Mouse (Mus musculus): ENCODE measurements around the gene Svop. TPM values are rescaled to one million over a fixed set of nuclear protein-coding genes. Genes with fewer than 3 reads are reported as not detected.
A peak's percentile ranks its signal among the peaks of the same experiment; 100 is the strongest.

The Svop gene
- polyA plus RNA-seq, 1 experiment from 2014 or later = 0.08 TPM

- Histone ChIP-seq H3K4me1 (replicated peaks; ENCODE audit: insufficient read depth, low read length) (peaks cover 6% of the 10 kb centered on the region; the same call in 1 of the 2 replicates), H3K4me3 (replicated peaks; ENCODE audit: low read depth, low read length) (peak within 1 kb of the TSS; percentile 55), H3K27ac (peak within 1 kb of the TSS; percentile 93), H3K4me2 (ENCODE audit: low read length) (peak within 1 kb of the TSS; percentile 89), H3K9ac (ENCODE audit: low read depth, low read length) (peak within 1 kb of the TSS; percentile 66), H3K27me3 (ENCODE audit: insufficient read depth, low read length) (no peaks in the 10 kb centered on the region), H3K36me3 (ENCODE audit: insufficient read depth, low read length) (peaks cover 17% of the 10 kb centered on the region; the same call in 1 of the 2 replicates), H3K9me3 (replicated peaks; ENCODE audit: low read length) (no peaks in the 10 kb centered on the region)
- WGBS = 2% methylated on average over 69 of the region's 69 CpGs
- peak; percentile 18; the same call in 1 of the 2 replicates for ATAC-seq (replicated peaks; ENCODE audit: low FRiP score, low read depth)
- DNase-seq (ENCODE audit: low spot score) = peak; percentile 79
- TF ChIP-seq CTCF (IDR thresholded peaks at IDR 0.05; ENCODE audit: low read depth) = peak; percentile 96
These were observed 36.3 kb upstream of the Svop start, which contains the start of gene Alkbh2 for GRCm38 (mm10) chr5:114127374-114128349. Gene Alkbh2 (minus strand): TSS chr5:114128218.

- no peak for ATAC-seq (replicated peaks; ENCODE audit: low FRiP score, low read depth)
- peaks cover 25% of the 10 kb centered on the region; the same call in 1 of the 2 replicates for H3K36me3 ChIP-seq (ENCODE audit: insufficient read depth, low read length)
- H3K27ac ChIP-seq = no peak overlapping the region
- H3K4me2 ChIP-seq (ENCODE audit: low read length) = peak overlapping the region; percentile 89; the same call in 1 of the 2 replicates
- DNase-seq (ENCODE audit: low spot score) = no peak
- peaks cover 6% of the 10 kb centered on the region; the same call in 1 of the 2 replicates for H3K4me1 ChIP-seq (replicated peaks; ENCODE audit: insufficient read depth, low read length)
- H3K9me3 ChIP-seq (replicated peaks; ENCODE audit: low read length) = no peaks in the 10 kb centered on the region
- no peak for TF ChIP-seq CTCF (IDR thresholded peaks at IDR 0.05; ENCODE audit: low read depth)
- 85% methylated on average over 7 of the region's 7 CpGs for WGBS
- H3K4me3 ChIP-seq (replicated peaks; ENCODE audit: low read depth, low read length) = no peak overlapping the region
- no peak overlapping the region for H3K9ac ChIP-seq (ENCODE audit: low read depth, low read length)
- no peaks in the 10 kb centered on the region for H3K27me3 ChIP-seq (ENCODE audit: insufficient read depth, low read length)
These were observed 35.3 kb upstream of the Svop start for GRCm38 (mm10) chr5:114126499-114127244.

- H3K4me2 ChIP-seq (ENCODE audit: low read length) = no peak overlapping the region
- H3K9me3 ChIP-seq (replicated peaks; ENCODE audit: low read length) = no peaks in the 10 kb centered on the region
- H3K9ac ChIP-seq (ENCODE audit: low read depth, low read length) = no peak overlapping the region
- no peak for TF ChIP-seq CTCF (IDR thresholded peaks at IDR 0.05; ENCODE audit: low read depth)
- DNase-seq (ENCODE audit: low spot score) = no peak
- no peak overlapping the region for H3K4me3 ChIP-seq (replicated peaks; ENCODE audit: low read depth, low read length)
- H3K4me1 ChIP-seq (replicated peaks; ENCODE audit: insufficient read depth, low read length) = 0 out of 2 replicates have a peak, but pooled peaks cover 6% of the 10 kb centered on the region
- H3K27me3 ChIP-seq (ENCODE audit: insufficient read depth, low read length) = no peaks in the 10 kb centered on the region
- WGBS = 93% methylated on average over 3 of the region's 3 CpGs
- ATAC-seq (replicated peaks; ENCODE audit: low FRiP score, low read depth) = no peak
- H3K36me3 ChIP-seq (ENCODE audit: insufficient read depth, low read length) = peaks cover 29% of the 10 kb centered on the region
- no peak overlapping the region for H3K27ac ChIP-seq
These were observed 34.6 kb upstream of the Svop start for GRCm38 (mm10) chr5:114126008-114126407.

- no peak for ATAC-seq (replicated peaks; ENCODE audit: low FRiP score, low read depth)
- H3K4me2 ChIP-seq (ENCODE audit: low read length) = no peak overlapping the region
- peaks cover 58% of the 10 kb centered on the region for H3K36me3 ChIP-seq (ENCODE audit: insufficient read depth, low read length)
- H3K4me3 ChIP-seq (replicated peaks; ENCODE audit: low read depth, low read length) = no peak overlapping the region
- H3K4me1 ChIP-seq (replicated peaks; ENCODE audit: insufficient read depth, low read length) = no peaks in the 10 kb centered on the region
- H3K27ac ChIP-seq = no peak overlapping the region
- DNase-seq (ENCODE audit: low spot score) = no peak
- 88% methylated on average over 4 of the region's 4 CpGs for WGBS
- no peaks in the 10 kb centered on the region for H3K9me3 ChIP-seq (replicated peaks; ENCODE audit: low read length)
- H3K27me3 ChIP-seq (ENCODE audit: insufficient read depth, low read length) = no peaks in the 10 kb centered on the region
- TF ChIP-seq CTCF (IDR thresholded peaks at IDR 0.05; ENCODE audit: low read depth) = no peak
- no peak overlapping the region for H3K9ac ChIP-seq (ENCODE audit: low read depth, low read length)
These were observed 28.4 kb upstream of the Svop start for GRCm38 (mm10) chr5:114119806-114120205.

GRCm38 (mm10) chr5:114116586-114116985 lies 25.2 kb upstream of the Svop start:
- WGBS = 87% methylated on average over 7 of the region's 7 CpGs
- H3K9ac ChIP-seq (ENCODE audit: low read depth, low read length) = no peak overlapping the region
- no peak overlapping the region for H3K4me3 ChIP-seq (replicated peaks; ENCODE audit: low read depth, low read length)
- DNase-seq (ENCODE audit: low spot score) = no peak
- TF ChIP-seq CTCF (IDR thresholded peaks at IDR 0.05; ENCODE audit: low read depth) = no peak
- H3K9me3 ChIP-seq (replicated peaks; ENCODE audit: low read length) = no peaks in the 10 kb centered on the region
- H3K27me3 ChIP-seq (ENCODE audit: insufficient read depth, low read length) = no peaks in the 10 kb centered on the region
- H3K4me2 ChIP-seq (ENCODE audit: low read length) = no peak overlapping the region
- ATAC-seq (replicated peaks; ENCODE audit: low FRiP score, low read depth) = no peak
- no peak overlapping the region for H3K27ac ChIP-seq
- peaks cover 52% of the 10 kb centered on the region for H3K36me3 ChIP-seq (ENCODE audit: insufficient read depth, low read length)
- H3K4me1 ChIP-seq (replicated peaks; ENCODE audit: insufficient read depth, low read length) = no peaks in the 10 kb centered on the region

GRCm38 (mm10) chr5:114115030-114115429 lies 23.7 kb upstream of the Svop start:
- ATAC-seq (replicated peaks; ENCODE audit: low FRiP score, low read depth) = no peak
- no peak overlapping the region for H3K9ac ChIP-seq (ENCODE audit: low read depth, low read length)
- H3K4me2 ChIP-seq (ENCODE audit: low read length) = no peak overlapping the region
- WGBS = 77% methylated on average over 5 of the region's 5 CpGs
- H3K36me3 ChIP-seq (ENCODE audit: insufficient read depth, low read length) = peaks cover 50% of the 10 kb centered on the region
- H3K4me3 ChIP-seq (replicated peaks; ENCODE audit: low read depth, low read length) = no peak overlapping the region
- no peak for TF ChIP-seq CTCF (IDR thresholded peaks at IDR 0.05; ENCODE audit: low read depth)
- no peak overlapping the region for H3K27ac ChIP-seq
- H3K27me3 ChIP-seq (ENCODE audit: insufficient read depth, low read length) = no peaks in the 10 kb centered on the region
- no peaks in the 10 kb centered on the region for H3K9me3 ChIP-seq (replicated peaks; ENCODE audit: low read length)
- no peak for DNase-seq (ENCODE audit: low spot score)
- no peaks in the 10 kb centered on the region for H3K4me1 ChIP-seq (replicated peaks; ENCODE audit: insufficient read depth, low read length)

Data from kidney, postnatal 0 days (tissue).